Mouse (Mus musculus) testis, adult 2 months (tissue): ENCODE data around the gene Gm26558.

Source experiments
- CTCF ChIP-seq: fragments of 200-500 bp; IDR thresholded peaks from 2 replicates; pipeline ENCODE4 v1.5.1; 2012; ENCODE audit warnings: low read depth, mild to moderate bottlenecking, inconsistent platforms, low read length, moderate library complexity; ENCODE audit not compliant: control insufficient read depth, insufficient read depth, insufficient replicate concordance
- POLR2A ChIP-seq: fragments of 200-500 bp; IDR thresholded peaks from 2 replicates; pipeline ENCODE4 v1.6.1; 2012; ENCODE audit warnings: low read depth, mild to moderate bottlenecking, inconsistent platforms, low read length, moderate library complexity; ENCODE audit not compliant: control insufficient read depth

DNA sequence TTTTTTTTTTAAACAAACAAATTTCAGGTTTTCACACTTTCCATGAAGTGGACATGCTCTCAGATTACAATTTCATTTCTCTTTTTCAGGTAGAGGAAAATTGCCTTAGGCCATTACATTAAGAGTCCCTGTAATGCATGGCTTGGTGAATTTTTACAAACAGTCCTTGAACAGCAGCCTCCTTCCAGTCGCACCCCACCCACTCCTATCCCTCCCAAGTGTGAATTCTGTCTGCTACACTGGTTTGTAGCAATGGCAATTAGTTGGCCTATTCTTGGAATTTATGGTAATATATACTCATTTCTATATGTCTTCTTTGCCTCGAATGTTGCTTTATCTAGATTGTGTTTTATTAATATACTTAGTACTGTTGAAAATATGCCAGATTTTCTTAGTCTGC lies 10.6 kb upstream of the Gm26558 start:
- TF ChIP-seq CTCF = no peak
- TF ChIP-seq POLR2A = no peak
